ENCODE assay signal across 37 mouse cellular contexts in the genomic region with DNA sequence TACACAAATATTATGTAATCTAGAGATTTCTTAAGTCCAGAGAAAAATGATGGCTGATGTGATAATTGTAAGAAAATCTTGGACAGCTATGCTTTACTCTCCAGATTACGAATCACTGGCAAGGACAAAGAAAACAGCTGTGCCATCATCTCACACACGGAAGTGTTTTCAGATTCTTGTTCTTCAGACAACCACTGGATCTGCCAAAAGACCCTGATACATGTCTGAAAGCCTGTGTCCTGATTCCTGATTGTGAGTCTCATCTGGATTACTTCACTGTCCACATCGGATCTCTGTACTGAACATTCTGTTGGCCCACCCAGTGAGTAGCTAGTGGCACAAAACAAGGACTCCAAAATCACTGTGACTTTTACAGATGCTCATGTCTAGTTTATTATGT. TPM values are rescaled to one million over a fixed set of nuclear protein-coding genes. Genes with fewer than 3 reads are reported as not detected.
"Had no signal": no experiment of that assay in that cellular context is flagged by ENCODE, and none has a peak within 500 bp of the region (broad histone marks: within the 10 kb centered on the region; RNA-seq: fewer than 3 reads in every experiment).

No protein-coding gene starts in this region.

- H3K36me3 ChIP-seq: heart, embryonic 10.5 days; heart, embryonic 12.5 days; hindbrain, embryonic 13.5 days; hindbrain, embryonic 15.5 days; kidney, embryonic 15.5 days; limb, embryonic 13.5 days; limb, embryonic 15.5 days had no signal

- ATAC-seq: forebrain, postnatal 0 days; hindbrain, postnatal 0 days; intestine, embryonic 16.5 days had no signal

- H3K4me2 ChIP-seq: heart, embryonic 12.5 days; hindbrain, embryonic 13.5 days; hindbrain, embryonic 15.5 days; kidney, embryonic 15.5 days; limb, embryonic 13.5 days; limb, embryonic 15.5 days had no signal

- H3K27me3 ChIP-seq: heart, embryonic 12.5 days; hindbrain, embryonic 13.5 days; hindbrain, embryonic 15.5 days; kidney, embryonic 15.5 days; limb, embryonic 13.5 days; limb, embryonic 15.5 days had no signal

- H3K4me1 ChIP-seq: heart, embryonic 10.5 days; heart, embryonic 12.5 days; hindbrain, embryonic 13.5 days; hindbrain, embryonic 15.5 days; kidney, embryonic 15.5 days; limb, embryonic 13.5 days; limb, embryonic 15.5 days had no signal

- H3K9ac ChIP-seq: forebrain, postnatal 0 days; heart, embryonic 12.5 days; hindbrain, embryonic 13.5 days; hindbrain, embryonic 15.5 days; kidney, embryonic 15.5 days; limb, embryonic 13.5 days; limb, embryonic 15.5 days had no signal

- DNase-seq: forebrain, postnatal 0 days; gastrocnemius, postnatal 14 days; gastrocnemius, postnatal 36 days; heart, adult 18-20 months; heart, postnatal 10 days; kidney, adult 11 months; kidney, adult 2 months; kidney, adult 9 months; kidney, postnatal 14 days; kidney, postnatal 36 days; layer of hippocampus, adult 9-11 months; layer of hippocampus, postnatal 36 days; left cerebral cortex, postnatal 4 days had no signal

- H3K9me3 ChIP-seq: heart, embryonic 10.5 days; heart, embryonic 12.5 days; hindbrain, embryonic 13.5 days; hindbrain, embryonic 15.5 days; kidney, embryonic 15.5 days; limb, embryonic 13.5 days; limb, embryonic 15.5 days had no signal

- H3K4me3 ChIP-seq: heart, embryonic 10.5 days; heart, embryonic 12.5 days; hindbrain, embryonic 13.5 days; hindbrain, embryonic 15.5 days; kidney, embryonic 15.5 days; limb, embryonic 13.5 days; limb, embryonic 15.5 days had no signal

- H3K27ac ChIP-seq: heart, embryonic 10.5 days; hindbrain, embryonic 13.5 days; hindbrain, embryonic 15.5 days; hindbrain, postnatal 0 days; kidney, embryonic 15.5 days; kidney, postnatal 0 days; limb, embryonic 13.5 days; limb, embryonic 15.5 days had no signal

RNA-seq across cellular contexts. Expression of a gene that starts 10.5 kb away (rescaled TPM):
- total RNA-seq: gastrocnemius, adult 18-20 months; gastrocnemius, adult 8-10 months; gastrocnemius, postnatal 14 days; gastrocnemius, postnatal 36 days; heart, adult 18-20 months; heart, postnatal 10 days; heart, postnatal 25 days; hindbrain, postnatal 0 days; layer of hippocampus, adult 18-20 months; layer of hippocampus, adult 8-10 months; layer of hippocampus, postnatal 14 days; layer of hippocampus, postnatal 36 days; left cerebral cortex, adult 18-20 months; left cerebral cortex, adult 8-10 months; left cerebral cortex, postnatal 10 days; left cerebral cortex, postnatal 25 days had no signal
- polyA plus RNA-seq: heart, embryonic 10.5 days; heart, embryonic 12.5 days; hindbrain, embryonic 11.5 days; limb, embryonic 13.5 days had no signal

RNA-seq across cellular contexts. Expression of a gene that starts 44.5 kb away (rescaled TPM):
- total RNA-seq: forebrain, postnatal 0 days; heart, adult 18-20 months; heart, postnatal 10 days; hematopoietic stem cell, adult 5-6 weeks; hindbrain, postnatal 0 days; layer of hippocampus, adult 18-20 months; layer of hippocampus, adult 8-10 months; layer of hippocampus, postnatal 14 days; layer of hippocampus, postnatal 36 days; left cerebral cortex, adult 18-20 months; left cerebral cortex, adult 8-10 months; left cerebral cortex, postnatal 10 days; left cerebral cortex, postnatal 25 days; left cerebral cortex, postnatal 4 days had no signal
- polyA plus RNA-seq: forebrain, postnatal 0 days; heart, embryonic 10.5 days; heart, embryonic 12.5 days; heart, embryonic 14.5 days; hindbrain, embryonic 11.5 days; hindbrain, embryonic 13.5 days; hindbrain, embryonic 15.5 days; hindbrain, postnatal 0 days; kidney, adult 2 months; kidney, postnatal 0 days; limb, embryonic 11.5 days; limb, embryonic 13.5 days; limb, embryonic 15.5 days had no signal
